Comparison of ENCODE assay signal across 11 mouse cellular contexts in genomic region chr12:117585390-117585789, GRCm38 (mm10).
"Had no signal": no experiment of that assay in that cellular context is flagged by ENCODE, and none has a peak within 500 bp of the region (broad histone marks: within the 10 kb centered on the region; RNA-seq: fewer than 3 reads in every experiment).

No protein-coding gene starts in this region.

- H3K4me1 ChIP-seq: heart, embryonic 15.5 days; hindbrain, embryonic 13.5 days; hindbrain, embryonic 15.5 days; kidney, embryonic 15.5 days; limb, embryonic 13.5 days; limb, embryonic 15.5 days had no signal

- H3K27me3 ChIP-seq: heart, embryonic 13.5 days; heart, embryonic 15.5 days; hindbrain, embryonic 13.5 days; hindbrain, embryonic 15.5 days; kidney, embryonic 15.5 days; limb, embryonic 13.5 days; limb, embryonic 15.5 days had no signal

- H3K36me3 ChIP-seq: heart, embryonic 10.5 days; heart, embryonic 13.5 days; heart, embryonic 15.5 days; hindbrain, embryonic 13.5 days; hindbrain, embryonic 15.5 days; limb, embryonic 13.5 days; limb, embryonic 15.5 days had no signal

- H3K9ac ChIP-seq: heart, embryonic 13.5 days; heart, embryonic 15.5 days; hindbrain, embryonic 13.5 days; hindbrain, embryonic 15.5 days; kidney, embryonic 15.5 days; limb, embryonic 13.5 days; limb, embryonic 15.5 days had no signal

- H3K4me2 ChIP-seq: heart, embryonic 13.5 days; heart, embryonic 15.5 days; hindbrain, embryonic 13.5 days; hindbrain, embryonic 15.5 days; kidney, embryonic 15.5 days; limb, embryonic 13.5 days; limb, embryonic 15.5 days had no signal

- ATAC-seq: hindbrain, postnatal 0 days had no signal

- H3K4me3 ChIP-seq: gastrocnemius, adult 2 months; heart, embryonic 10.5 days; heart, embryonic 13.5 days; heart, embryonic 15.5 days; hindbrain, embryonic 13.5 days; hindbrain, embryonic 15.5 days; kidney, embryonic 15.5 days; limb, embryonic 13.5 days; limb, embryonic 15.5 days had no signal

- H3K9me3 ChIP-seq: heart, embryonic 10.5 days; heart, embryonic 13.5 days; heart, embryonic 15.5 days; hindbrain, embryonic 13.5 days; hindbrain, embryonic 15.5 days; kidney, embryonic 15.5 days; limb, embryonic 13.5 days; limb, embryonic 15.5 days had no signal

- H3K27ac ChIP-seq: gastrocnemius, adult 2 months; heart, embryonic 10.5 days; heart, embryonic 13.5 days; heart, embryonic 15.5 days; hindbrain, embryonic 13.5 days; hindbrain, embryonic 15.5 days; hindbrain, postnatal 0 days; kidney, embryonic 15.5 days; kidney, postnatal 0 days; limb, embryonic 13.5 days; limb, embryonic 15.5 days had no signal
